Mouse (Mus musculus): Measurements from ENCODE around the gene Spns3.
A peak's percentile ranks its signal among the peaks of the same experiment; 100 is the strongest.

The Spns3 gene

DNA sequence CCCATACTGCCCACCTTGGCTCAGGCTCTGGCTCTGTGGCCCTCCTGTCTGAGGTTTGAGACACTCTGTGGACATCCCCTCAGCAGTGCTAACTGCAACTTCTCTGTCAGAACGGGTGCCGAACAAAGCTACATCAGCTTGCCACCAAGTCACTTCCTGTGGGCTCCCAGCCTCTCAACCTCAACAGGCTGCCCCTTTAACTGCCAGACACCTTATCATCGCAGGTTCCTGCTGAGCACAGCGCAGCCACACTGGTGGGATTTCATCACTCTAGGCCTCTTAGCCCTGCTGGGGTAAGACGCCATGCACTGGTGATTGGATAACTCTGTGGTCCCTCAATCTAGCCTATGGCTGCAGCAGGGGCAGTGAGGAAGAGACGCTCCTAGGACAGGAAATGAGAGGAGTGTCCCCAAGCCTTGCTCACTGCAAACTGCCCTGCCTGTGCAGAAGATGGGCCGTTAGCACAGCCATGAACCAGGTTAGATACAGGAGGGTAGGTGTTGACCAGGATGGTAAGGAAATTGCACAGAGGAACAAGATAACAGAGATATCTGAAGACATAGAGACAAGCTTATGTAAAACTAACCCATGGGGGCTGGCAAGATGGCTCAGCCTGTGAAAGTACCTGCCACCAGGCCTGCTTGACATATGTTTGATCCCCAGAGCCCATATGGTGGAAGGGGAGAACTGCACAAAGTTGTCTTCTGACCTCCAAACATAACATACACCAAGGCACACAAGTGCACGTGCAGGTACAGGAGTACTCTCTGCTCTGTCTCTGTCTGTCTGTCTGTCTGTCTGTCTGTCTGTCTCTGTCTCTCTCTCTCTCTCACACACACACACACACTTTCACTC lies at the start of gene Spns3:
Gene Spns3 (minus strand): TSS at position 373 of the 855 bp plus-strand sequence.
- no peak for DNase-seq (ENCODE audit: extremely low spot score, low spot score)

DNA sequence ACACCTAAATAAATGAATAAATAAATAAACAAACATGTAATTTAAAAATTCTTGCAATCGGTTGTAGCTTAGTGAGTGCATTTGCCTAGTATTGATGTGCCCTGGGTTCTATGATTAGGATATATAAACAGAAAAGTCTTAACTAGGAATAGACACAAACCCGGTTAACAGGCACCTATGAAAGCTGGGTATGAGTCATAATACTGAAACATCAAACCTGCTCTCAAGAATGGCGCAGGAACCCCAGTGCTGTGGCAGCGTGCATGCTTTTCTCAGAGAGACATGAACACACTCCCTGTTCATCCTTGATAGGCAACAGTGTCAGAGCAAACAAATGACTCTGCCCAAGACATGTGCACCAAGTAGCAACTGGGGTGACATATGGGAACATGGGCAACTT lies 47.5 kb upstream of the Spns3 start:
- no peak for DNase-seq (ENCODE audit: extremely low spot score, low spot score)

- no peak for DNase-seq (ENCODE audit: extremely low spot score, low spot score)
Observed at GRCm38 (mm10) chr11:72595010-72595737, 44.9 kb upstream of the Spns3 start.

GRCm38 (mm10) chr11:72587537-72588233 lies 37.4 kb upstream of the Spns3 start:
- no peak for DNase-seq (ENCODE audit: extremely low spot score, low spot score)

DNA sequence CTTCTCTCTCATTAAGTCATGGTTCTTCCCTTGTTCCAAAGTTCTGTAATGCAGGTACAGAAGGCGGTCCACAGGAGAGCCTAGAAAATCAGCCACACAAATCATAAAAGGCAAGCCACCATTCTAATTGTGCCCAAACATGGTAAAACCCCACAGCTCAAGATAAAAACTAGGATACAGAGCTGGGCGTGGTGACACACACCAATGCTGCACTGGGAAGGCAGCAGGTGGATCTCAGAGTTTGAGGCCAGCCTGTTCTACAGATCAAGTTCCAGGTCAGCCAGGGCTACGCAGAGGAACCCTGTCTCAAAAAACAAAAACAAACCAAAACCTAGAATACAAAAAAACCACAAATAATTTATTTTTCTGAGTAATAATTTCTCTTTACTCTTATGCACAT lies 36.3 kb upstream of the Spns3 start:
- no peak for DNase-seq (ENCODE audit: extremely low spot score, low spot score)

DNA sequence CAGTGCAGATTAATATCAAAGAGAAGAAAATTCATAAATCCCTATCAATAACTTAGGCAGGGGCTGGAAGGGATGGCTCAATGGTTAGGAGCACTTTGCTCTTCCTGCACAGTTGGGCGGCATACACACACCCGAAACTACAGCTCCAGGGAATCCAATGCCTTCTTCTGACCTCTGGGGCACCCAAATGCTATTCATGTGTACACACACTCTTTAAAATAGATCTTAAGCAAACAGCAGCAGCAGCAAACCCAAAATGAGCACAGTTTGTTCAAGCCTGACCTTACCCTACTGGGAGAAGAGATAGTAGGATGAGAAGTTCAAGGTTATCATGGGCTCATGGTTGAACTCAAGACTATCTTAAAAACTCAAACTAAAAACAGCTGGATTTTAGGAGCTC lies 32.8 kb upstream of the Spns3 start:
- no peak for DNase-seq (ENCODE audit: extremely low spot score, low spot score)

- no peak for DNase-seq (ENCODE audit: extremely low spot score, low spot score)
Observed at GRCm38 (mm10) chr11:72582448-72582705, 32.1 kb upstream of the Spns3 start.

DNA sequence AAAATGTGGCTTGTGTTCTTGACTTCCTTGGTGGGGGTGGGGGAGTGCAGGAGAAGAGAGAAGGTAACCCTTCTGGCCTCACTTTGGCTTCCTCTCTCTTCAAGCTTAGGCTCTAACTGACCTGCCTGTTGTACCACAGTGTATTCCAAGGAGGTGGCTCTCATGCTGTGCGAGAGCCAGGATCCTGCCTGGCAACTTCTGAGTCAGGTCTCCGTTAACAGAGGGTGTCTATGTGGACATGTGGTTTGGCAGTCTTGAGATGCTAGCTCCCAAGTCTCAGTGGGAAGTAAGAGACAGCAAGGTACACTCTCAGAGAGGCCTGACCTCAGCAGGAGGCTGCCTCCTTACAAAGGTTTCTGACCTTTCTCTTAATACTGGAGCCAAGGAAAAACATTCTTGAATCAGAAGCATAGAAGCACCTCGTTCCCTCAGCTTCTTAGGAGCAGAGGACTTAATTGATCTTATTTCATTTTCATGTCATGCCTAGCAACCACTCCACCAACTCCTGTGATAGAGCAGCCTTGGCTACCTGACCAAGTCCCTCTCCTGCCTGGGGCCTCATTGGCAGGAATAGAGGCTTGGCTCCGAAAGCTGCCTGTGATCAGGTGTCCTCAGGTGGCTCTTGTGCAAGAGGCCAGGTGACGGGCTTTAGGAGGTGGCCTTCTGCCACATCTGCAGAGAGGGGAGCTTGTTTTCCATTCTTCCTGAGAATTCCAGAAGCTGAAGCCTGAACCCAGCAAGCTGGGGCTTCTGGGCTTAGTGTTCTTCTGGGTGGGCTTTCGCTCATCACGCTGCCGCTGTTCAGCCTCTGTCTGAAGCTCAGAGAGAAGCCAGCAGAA lies 31.5 kb upstream of the Spns3 start:
- DNase-seq (ENCODE audit: extremely low spot score, low spot score): no peak

- no peak for DNase-seq (ENCODE audit: extremely low spot score, low spot score)
Observed at GRCm38 (mm10) chr11:72578471-72578870, 28.2 kb upstream of the Spns3 start.

- peak; percentile 44 for DNase-seq (ENCODE audit: extremely low spot score, low spot score)
Observed at GRCm38 (mm10) chr11:72576466-72577351, 26.4 kb upstream of the Spns3 start.

GRCm38 (mm10) chr11:72576111-72576465 lies 25.8 kb upstream of the Spns3 start:
- no peak for DNase-seq (ENCODE audit: extremely low spot score, low spot score)

DNA sequence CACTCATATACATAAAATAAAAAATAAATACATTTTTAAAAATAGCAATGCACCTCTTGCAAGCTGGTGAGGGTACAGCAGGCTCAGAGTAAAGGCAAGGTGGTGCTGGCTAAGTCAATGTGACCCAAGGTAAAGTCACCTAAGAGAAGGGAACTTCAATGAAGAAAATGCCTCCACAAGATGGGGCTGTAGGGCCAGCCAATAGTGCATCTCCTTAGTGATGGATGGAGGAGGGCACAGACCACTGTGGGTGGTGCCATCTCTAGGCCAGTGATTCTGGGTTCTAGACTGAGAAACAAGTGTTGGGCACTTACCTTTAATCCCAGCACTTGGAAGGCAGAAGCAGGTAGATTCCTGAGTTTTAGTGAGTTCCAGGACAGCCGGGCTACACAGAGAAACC lies 23.5 kb upstream of the Spns3 start:
- DNase-seq (ENCODE audit: extremely low spot score, low spot score): no peak

- DNase-seq (ENCODE audit: extremely low spot score, low spot score): peak; percentile 84
Observed at GRCm38 (mm10) chr11:72570319-72570979, 20.1 kb upstream of the Spns3 start.

- DNase-seq (ENCODE audit: extremely low spot score, low spot score): no peak
Observed at GRCm38 (mm10) chr11:72569671-72570318, 19.5 kb upstream of the Spns3 start.

DNA sequence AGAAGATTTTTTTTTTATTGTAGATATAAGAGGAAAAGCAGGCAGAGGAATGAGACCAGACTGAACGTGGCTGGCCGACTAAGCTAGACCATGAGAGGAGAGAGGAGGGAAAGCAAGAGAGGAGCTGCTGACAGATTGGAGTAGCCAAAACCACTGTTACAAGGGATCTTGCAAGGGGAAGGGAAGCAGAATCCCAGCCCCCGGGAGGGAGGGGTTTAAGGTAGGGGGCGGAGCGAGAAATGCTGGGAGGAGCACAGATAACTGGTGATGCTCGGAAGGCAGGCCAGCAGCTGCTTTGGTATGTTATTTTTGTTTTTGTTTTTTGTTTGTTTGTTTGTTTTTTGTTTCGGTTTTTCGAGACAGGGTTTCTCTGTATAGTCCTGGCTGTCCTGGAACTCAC lies 18.7 kb upstream of the Spns3 start:
- DNase-seq (ENCODE audit: extremely low spot score, low spot score): no peak

DNA sequence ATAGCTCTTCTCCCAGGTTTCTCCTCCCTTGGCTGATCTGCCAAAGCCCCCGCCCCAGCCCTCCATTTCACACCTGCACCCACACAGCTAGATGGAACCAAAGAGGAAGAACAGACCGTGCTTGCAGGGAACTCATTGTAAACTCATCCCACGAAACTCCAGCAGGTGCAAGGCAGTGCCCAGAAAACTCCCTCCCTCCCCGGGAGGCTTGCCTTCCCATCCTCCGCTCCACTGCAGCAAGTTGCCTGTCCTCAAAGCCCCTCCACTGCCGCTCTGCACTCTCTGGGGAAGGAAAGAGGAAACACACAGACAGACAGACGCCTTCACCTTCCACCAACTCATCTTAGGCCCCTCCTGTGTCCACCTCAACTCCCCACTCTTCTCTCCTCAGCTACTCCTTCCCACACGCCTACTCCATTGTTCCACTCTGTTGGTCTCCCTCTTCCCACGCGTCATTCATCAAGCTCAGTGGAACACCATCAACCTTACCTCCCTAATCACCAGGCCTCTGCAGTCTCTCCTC lies 16.6 kb upstream of the Spns3 start:
- DNase-seq (ENCODE audit: extremely low spot score, low spot score): no peak

- DNase-seq (ENCODE audit: extremely low spot score, low spot score): no peak
Observed at GRCm38 (mm10) chr11:72566304-72566703, 16.0 kb upstream of the Spns3 start.

DNA sequence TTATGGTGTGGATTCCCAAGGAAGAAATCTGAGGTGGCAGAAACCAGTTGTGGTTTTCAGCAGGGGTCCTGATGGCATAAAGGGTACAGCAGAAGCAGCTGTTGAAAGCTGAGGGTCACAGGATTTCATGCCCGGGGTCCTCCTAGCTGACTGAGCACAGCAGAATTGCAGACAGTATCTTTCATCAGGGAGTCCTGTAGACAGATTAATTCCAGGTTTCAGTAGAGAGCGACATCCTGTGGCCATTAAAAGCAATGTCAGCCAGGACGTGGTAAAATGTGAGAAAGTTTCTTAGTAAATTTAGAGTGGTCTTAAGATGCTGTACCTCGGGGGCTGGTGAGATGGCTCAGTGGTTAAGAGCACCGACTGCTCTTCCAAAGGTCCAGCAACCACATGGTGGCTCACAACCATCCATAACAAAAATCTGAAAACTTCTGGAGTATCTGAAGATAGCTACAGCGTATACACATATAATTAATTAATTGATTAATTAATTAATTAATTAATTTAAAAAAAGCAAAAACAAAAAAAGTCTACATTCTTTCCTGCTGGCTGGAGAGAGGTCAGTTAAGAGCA lies 14.0 kb upstream of the Spns3 start:
- peak; percentile 38 for DNase-seq (ENCODE audit: extremely low spot score, low spot score)

- DNase-seq (ENCODE audit: extremely low spot score, low spot score): no peak
Observed at GRCm38 (mm10) chr11:72560661-72561060, 10.4 kb upstream of the Spns3 start.
